Mouse (Mus musculus) left cerebral cortex, postnatal 14 days (tissue): ENCODE data around the gene Tfpt. TPM values are rescaled to one million over a fixed set of nuclear protein-coding genes. Genes with fewer than 3 reads are reported as not detected.

Experiments used
- DNase-seq, 2 experiments: peaks; one replicate each; pipeline ENCODE4 v3.0.0; 2021 to 2022; ENCODE audit warnings: low spot score in 2 of 2, mixed read lengths in 1 of 2
- intact Hi-C: fragments of 180-260 bp; cut with DNase I; formaldehyde crosslinking; loops from one replicate; pipeline ENCODE4 v1.15.1; 2025
- long read RNA-seq, 2 experiments: library from polyadenylated mRNA; stranded (forward); transcript quantifications; one replicate each; pipeline ENCODE4 v2.0.0; 2021
- total RNA-seq, 2 experiments: library from RNA; stranded (reverse); gene quantifications; 2 replicates each; pipeline ENCODE4 v1.2.3; 2021

Gene Tfpt
- total RNA-seq = 10 to 100 TPM; 37.0 to 43.8 TPM
- long read RNA-seq, experiment 1, transcript Tfpt-204 (6 exons, 1,091 nt) = major isoform, 12 of 19 reads
- long read RNA-seq, experiment 1, partial matches to known transcripts = 3 of 19 reads
- long read RNA-seq, experiment 1, other reads (novel, unspliced or antisense) = 1 of 19 reads
- long read RNA-seq, experiment 2, transcript Tfpt-204 (6 exons, 1,091 nt) = major isoform, 10 of 18 reads
- long read RNA-seq, experiment 2, transcript Tfpt-202 (6 exons, 1,166 nt) = minor isoform, 5 of 18 reads
- long read RNA-seq, experiment 2, partial matches to known transcripts = 0 of 18 reads
- long read RNA-seq, experiment 2, other reads (novel, unspliced or antisense) = 3 of 18 reads

DNA sequence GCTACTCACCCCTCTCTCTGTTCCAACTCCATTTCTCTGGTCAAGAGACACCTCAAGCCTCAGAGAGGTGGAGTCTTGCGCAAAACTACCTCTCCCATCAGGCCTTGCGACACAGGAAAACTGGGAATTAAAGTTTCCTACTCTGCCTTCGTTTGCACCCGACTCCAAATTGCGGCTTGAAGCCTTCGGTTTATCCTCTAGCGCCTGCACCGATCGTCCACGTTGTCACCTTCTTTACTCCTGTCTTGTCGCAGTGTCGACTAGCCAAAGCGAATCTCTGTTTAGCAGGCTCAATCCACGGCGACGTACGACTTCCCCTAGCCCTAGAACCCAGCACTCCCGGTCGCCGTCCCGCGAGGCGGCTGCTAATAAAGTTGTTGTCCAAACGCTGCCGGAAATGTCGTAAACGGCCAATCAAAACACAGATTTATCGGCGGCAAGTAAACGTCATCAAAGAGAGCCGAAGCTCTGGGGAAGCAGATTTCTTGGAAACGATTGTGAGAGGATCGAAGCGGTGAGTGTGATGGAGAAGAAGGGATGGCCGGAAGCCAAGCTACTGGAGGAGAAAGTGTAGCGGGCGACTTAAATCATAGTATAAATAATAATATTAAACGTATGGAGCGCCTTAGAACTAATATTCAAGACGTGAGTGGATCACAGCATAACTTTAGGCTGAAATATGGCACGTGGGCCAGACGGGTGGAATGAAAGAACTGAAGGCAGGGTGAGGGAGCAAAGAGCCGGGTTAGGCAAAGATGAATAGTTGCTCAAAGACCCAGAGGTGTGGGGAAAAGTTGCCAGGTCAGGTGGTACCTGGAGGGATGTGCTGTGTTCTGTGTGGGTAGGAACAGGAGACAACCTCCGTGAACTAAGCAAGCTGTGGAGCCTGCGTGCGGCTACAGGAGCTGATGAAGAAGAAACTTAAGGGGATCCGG lies at the start of gene Tfpt, which contains the start of gene Prpf31:
Gene Tfpt (minus strand): TSS at position 387 of the 935 bp plus-strand sequence.
Gene Prpf31 (plus strand): TSS at position 443 of the 935 bp plus-strand sequence.
- peak; percentile 94 to 95 for DNase-seq
- intact Hi-C loops = no loop called here

DNA sequence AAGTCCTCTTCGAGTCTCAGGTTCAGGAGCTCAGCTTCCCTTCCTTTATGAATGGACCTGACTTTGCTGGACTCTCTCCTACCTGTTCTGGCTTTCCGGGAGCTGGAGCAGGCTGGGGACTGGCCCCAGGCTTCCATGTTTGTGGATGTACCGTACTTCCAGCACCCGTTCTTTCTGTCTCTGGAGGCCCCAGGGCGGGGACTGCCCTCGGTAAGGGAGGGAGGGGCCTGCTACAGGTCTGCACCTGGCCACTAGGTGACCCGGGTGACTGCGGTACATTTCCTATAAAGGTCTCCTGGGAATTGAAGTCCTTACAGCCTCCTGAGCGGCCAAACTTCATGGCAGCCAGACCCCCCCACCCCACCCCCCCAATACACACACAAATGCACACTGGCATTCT lies 47.6 kb upstream of the Tfpt start, which contains the start of gene Tmc4:
Gene Tmc4 (minus strand): TSS at position 212 of the 400 bp plus-strand sequence.
- DNase-seq = no peak
- intact Hi-C loops = no loop called here

DNA sequence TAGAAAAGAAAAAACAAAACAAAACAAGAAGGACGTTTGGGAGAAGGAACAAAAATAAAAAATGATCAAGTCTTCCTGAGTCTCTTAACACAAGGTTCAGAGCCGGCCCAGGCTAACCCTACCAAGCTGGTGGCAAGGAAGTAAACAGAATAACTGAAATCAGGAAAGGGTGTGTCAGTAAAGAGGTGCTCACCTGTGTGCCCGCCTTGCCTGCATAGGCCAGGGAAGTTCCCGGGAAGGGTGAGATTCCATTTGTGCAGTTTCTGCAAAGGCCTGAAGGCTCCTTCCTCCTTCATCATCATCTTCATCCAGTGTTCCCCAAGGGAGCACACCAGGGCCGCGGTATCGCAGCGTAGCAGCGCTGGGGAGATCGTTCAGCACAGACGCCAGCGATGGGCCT lies 46.6 kb upstream of the Tfpt start:
- intact Hi-C loops = no loop called here
- DNase-seq = no peak

DNA sequence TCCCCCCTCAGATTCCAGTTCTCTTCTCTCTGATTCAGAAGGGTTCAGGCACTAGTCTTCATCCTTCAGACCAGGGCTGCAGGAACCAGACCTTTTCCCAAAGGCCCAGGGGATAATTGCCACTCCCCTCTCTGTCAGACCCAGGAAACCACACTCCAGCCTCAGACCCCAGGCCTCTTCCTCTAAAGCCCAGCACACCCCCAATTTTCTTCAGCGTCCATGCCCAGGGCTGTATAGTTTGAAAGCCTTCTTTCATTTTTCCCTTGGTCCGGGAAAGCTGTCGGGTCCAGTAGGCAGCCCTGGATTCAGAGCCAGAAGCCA lies 45.5 kb upstream of the Tfpt start:
- intact Hi-C loops = no loop called here

DNA sequence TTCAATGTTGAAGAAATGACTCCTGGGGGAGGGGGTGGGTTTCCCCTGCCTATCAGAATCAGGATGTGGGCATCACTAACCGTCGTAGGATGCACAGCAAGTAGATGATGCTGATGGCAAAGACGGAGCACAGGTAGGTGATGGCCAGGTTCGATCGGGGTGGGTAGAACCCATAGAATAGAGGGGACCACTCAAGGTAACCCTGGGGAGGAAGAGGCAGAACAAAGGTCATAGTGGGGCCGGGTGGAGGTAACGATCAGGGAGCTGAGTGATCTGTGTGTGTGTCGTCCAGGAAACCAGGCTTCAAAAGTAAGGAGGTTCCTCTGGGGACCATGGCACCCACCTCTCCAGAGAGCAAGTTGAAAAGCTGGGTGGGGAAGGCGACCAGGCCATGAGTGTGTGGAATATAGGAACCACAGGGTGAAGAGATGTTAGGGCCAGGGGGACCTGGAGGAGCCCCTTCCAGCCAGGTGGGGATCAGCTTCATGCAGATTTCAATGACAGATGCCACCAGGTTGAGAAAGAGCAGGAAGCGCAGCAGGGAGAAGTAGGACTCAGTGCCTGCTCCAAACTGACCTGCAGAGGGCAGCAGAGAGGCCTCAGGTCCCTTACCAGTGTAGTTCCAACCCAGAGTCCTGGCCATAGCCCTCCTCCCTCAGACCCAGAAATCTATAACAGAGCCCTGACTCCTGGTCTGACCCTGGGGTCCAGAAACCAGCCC lies 44.9 kb upstream of the Tfpt start:
- peak; percentile 85 to 89 for DNase-seq
- intact Hi-C loops = no loop called here

More for the DNA sequence above, 45.5 kb upstream of the Tfpt start:
- no peak for DNase-seq

DNA sequence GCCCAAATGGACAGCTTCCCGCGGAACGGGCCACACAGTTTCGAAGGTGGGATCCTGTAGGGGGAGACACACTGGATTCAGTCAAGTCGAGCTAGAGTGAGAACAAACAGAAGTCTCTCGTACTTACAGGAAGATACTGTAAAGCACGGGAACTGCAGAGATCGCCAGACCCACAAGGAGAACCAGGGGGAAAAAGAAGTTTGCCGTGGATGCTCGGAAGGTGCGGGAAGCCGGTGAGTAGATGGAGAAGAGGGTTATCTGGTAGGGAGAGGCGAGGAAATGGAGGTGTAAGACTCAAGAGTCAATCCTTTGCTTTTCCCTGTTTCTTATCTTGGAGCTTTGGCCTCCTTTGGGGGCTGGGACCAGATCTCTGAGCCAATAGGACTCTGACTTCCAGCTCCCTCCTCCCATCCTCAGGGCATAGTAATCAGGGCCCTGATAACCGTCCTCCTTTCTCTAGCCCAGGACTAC lies 37.2 kb upstream of the Tfpt start:
- no peak for DNase-seq
- intact Hi-C loops = loop anchor here (10.0 kb wide), 1 partner anchor 808 kb away; no protein-coding TSS in a partner anchor

DNA sequence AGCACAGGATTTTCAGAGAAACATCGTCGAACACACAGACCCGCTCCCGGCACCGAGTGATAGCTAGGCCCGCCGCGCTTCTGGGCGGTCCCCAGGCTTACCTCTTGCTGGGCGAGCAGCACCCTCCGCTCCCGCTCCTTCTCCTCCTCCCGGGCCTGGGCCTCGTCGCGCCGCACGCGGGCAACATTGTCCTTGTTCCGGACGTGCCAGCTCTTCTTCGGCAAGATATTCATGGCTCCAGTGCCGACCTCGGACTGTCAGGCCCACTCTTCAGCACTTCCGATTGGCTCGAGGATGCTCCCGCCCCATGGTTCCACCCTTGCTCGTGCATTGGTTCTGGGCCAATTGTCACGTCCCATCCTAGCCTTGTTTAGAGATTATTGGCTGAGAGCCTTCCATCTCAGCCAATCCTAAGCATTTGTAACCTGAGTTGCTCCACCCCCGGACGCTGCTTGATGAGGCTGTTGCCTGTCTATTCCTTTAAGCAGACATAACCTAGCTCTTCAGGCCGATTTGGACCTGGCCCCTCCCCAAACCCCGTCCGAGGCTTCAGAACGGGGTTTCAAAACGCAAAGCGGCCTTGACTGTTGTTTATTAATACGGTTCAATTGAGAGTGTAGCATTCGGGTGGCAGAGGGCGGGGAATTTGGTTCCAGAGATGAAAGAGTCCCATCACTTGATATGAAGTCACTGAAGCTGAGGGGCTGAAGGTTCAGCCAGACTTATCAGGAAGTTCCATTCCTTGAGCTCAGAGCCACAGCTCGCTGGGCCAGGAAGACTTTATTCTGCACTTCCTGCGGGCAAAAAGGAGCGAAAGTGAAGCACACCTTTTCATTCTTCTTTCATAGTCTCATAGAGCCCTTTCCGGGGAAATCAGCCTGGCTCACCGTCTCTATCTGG lies 35.7 kb upstream of the Tfpt start, which contains the start of gene Leng1:
Gene Leng1 (minus strand): TSS at position 626 of the 900 bp plus-strand sequence.
- DNase-seq = peak; percentile 97 to 98
- intact Hi-C loops = loop anchor here (10.0 kb wide), 1 partner anchor 809 kb away; no protein-coding TSS in a partner anchor

DNA sequence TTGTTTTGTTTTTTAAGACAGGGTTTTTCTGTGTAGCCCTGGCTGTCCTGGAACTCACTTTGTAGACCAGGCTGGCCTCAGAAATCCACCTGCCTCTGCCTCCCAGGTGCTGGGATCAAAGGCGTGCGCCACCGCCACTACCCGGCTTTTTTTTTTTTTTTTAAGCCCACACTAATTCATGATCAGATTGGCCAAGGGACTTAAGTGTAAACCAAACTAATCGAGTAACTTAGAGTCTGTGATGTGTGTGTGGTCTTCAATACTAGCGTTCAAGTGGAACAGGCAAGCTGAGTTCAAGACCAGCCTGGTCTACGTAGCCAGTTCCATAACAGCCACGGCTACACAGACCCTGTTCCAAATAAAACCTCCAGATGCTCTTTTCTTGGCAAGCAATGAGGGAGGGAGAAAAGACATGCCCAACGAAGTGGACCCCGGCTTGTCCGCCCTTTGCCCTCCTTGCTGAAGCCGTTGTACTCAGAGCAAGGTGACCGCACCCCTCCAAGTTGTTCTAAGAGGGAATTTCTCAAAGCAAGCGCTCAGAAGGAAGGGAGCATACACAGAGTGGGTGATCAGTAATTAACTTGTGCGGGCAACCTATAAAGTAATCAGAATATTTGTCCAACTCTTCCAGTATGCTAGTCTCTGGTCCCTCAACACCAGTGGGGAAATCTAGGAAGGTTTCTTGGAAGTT lies 34.9 kb upstream of the Tfpt start:
- intact Hi-C loops = loop anchor here (10.0 kb wide), 1 partner anchor 810 kb away; no protein-coding TSS in a partner anchor
- no peak for DNase-seq

DNA sequence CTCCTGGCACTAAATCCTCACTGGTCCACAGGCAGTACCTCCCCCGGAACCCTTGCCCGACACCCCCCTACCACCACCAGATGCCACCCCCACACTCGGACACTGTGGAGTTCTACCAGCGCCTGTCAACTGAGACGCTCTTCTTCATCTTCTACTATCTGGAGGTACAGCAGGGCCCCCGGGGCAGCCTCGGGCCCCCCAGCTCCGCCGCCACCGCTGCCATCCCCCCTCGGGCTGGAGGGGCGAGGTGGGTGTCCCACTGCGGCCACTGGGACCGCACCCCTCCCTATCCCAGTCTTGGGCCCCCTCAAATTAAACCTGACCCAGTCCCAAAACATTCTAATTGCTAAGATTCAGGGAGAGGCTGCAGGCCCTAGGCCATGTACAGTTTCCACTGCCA lies 28.8 kb upstream of the Tfpt start:
- DNase-seq = no peak
- intact Hi-C loops = no loop called here

DNA sequence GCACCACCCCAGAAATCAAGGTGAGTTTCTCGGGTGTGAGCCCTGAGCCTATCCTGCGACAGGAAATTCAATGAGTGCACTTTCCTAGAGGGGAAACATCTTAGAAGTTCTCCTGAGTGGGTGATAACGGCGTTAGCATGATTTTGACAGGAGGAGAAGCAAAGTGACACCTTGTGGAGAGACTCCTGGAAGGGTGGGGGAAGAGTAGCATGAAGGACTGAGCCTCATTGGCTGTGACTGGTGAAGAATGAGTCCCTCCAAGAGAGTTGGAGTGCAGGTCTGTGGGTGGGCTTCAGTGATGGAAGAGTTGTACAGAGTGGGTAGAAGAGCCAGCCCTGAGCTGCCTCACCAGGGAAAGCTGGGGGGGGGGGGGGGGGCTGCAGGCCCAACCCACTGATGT lies 27.2 kb upstream of the Tfpt start:
- intact Hi-C loops = no loop called here
- DNase-seq = peak in 1 of 2 experiments; percentile 28

DNA sequence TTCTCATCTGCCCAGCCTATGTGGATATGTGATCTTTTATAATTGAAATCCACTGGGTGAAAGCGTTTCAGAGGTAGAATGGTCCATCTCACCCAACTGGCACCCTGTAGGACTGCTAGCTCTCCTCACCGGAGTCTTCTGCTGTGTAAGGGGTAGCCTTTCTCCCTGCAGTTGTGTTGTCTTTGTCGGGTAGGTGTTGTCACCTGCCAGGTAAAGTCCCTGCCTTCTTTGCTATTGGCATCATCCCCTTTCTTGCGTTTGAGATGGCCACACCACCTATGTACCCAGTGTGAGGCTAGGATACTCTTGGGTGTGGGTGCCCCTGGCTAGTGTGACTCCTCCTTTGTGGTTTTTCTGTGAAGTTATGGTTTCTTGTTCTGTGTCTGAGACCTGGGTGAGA lies 16.9 kb upstream of the Tfpt start:
- DNase-seq = no peak
- intact Hi-C loops = loop anchor here (5.0 kb wide), 1 partner anchor 46 kb away; the partner anchor contains the start of genes Mboat7 and Tsen34

DNA sequence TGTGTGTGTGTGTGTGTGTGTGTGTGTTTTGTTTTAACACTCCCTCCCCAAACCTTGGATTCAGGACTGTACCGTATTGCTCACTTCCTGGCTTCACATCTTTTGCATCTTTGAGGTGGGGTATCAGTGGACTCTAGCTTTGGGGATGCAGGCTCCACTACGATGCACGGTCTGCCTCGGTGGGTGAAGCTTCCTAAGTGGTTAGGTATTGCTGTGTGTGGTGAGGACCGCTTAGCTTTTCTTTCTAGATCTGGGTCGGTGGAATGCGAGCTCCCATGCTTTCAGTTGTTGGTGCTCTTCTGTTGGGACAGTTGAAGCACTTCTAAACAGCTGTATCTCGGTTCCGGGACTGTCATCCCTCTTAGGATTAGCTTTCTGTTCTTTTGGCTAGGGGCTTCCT lies 16.5 kb upstream of the Tfpt start:
- no peak for DNase-seq
- intact Hi-C loops = loop anchor here (5.0 kb wide), 1 partner anchor 46 kb away; the partner anchor contains the start of genes Mboat7 and Tsen34

DNA sequence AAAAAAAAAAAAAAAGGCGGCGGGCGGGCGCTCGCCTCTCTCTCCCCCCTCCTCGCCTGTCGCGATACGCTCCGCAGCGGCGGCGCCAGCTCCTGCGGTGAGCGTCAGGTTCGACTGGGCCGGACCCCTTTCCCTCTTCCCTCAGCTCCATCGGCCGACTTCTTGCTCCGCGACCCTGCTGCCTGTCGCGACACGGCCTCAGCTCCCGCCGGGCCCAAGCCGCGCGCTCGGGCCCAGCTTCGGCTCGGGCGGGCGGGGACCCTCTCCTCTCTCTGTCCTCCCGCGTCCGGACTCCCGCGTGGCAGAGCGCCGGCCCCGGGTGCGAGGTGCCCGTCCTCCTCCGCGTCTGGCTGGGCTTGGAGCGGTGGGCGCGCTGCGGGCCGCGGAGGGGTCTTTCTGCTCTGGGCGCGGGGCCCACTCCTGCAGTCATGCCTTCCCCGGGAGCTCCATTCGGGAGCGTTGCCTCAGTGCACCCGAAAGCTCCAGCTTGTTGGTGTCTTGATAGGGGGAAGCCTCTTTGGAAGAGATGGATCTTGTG lies 15.8 kb upstream of the Tfpt start:
- intact Hi-C loops = loop anchor here (5.0 kb wide), 1 partner anchor 47 kb away; the partner anchor contains the start of genes Mboat7 and Tsen34
- peak in 1 of 2 experiments; percentile 28 for DNase-seq

DNA sequence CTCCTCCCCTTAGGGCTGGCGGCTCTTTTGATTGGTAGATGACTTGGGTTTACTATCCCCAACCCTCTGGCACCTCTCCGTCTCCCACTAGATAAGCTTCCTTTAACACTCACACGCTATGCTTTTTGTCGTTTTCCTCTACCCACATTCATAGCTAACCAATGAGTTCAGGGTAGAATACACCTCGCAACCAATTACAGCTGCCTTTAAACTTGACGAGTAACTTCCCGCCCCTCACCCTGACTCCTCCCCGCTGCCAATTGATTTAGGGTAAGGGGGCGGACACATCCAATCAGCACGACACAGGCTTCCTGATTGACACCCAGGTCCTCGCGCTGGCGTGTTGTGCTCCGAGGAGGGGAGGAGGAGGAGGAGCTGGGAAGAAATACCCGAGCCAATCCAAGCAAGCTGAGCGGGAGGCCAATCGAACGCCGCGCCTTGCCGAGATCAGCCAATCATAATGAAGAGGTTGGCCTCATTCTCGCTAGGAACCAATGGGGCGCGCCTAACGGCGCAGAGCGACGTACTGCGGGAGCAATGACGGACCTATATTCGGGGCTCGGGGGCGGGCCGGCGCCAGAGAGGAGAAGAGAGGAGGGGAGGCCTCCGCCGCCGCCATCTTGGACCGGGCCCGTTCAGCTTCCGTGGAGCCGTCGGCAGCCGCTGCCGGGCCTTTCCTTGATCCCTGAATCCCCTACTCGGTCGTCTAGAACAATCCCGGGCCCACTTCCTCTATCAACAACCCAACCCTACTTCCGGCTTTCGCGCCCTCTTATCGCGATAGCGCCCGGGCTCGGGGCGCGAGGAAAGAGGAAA lies 15.2 kb upstream of the Tfpt start, which contains the start of gene Cnot3:
Gene Cnot3 (plus strand): TSS at position 597 of the 816 bp plus-strand sequence.
- peak; percentile 99 to 100 for DNase-seq
- intact Hi-C loops = loop anchor here (5.0 kb wide), 1 partner anchor 47 kb away; the partner anchor contains the start of genes Mboat7 and Tsen34

DNA sequence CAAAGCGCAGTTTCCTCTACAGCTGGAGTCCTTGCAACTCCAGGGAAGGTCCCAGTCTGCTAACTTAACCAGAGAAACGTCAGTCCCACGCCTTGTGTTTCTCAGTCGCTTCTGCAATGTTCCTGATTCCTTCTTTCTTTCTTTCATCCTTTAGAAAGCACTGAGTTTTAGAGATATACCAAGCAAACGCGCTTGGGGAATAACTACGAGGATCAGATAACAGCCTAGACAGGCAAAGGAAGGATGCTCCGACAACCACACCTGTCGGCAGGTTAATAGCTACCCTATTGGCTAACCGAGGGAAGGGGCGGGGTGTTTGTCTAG lies 14.6 kb upstream of the Tfpt start:
- intact Hi-C loops = no loop called here
- no peak for DNase-seq

DNA sequence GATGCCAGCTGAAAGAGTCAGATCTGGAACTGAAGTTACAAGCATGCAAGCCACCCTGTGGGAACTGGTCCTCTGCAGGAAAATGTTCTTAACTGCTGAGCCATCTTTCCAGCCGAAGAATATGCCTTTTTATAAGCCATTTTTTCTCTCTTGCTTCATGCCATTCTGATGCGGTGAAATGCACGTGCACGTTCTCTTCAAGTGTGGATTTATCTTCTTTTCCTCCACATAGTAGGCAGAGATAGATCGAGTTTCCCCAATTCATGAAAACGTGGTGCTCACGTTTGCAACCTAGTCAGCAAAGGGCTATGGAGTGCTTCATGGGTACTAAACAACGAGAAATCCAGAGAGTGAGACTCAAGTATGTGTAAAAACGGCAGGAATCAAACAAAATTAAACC lies 14.1 kb upstream of the Tfpt start:
- no peak for DNase-seq
- intact Hi-C loops = no loop called here
